Mouse (Mus musculus) hindbrain, embryonic 13.5 days (tissue): ENCODE measurements at regions not wholly inside any gene's neighbourhood (a gene's known extent, or its start where the extent isn't known, plus 50 kb on each side); places are given as distances from the start of the nearest gene placed in this dataset.
A peak's percentile ranks its signal among the peaks of the same experiment; 100 is the strongest.

Experiments used
- ATAC-seq: fragments of 200-750 bp; cut with Nextera tagmentation; 2 replicates; pipeline ENCODE4 v1.8.0; 2017; ENCODE audit warnings: moderate TSS enrichment; ENCODE audit not compliant: low FRiP score
- H3K27ac ChIP-seq: fragments of 300-500 bp; sonication (generic); 2 replicates; pipeline ENCODE4 v1.5.1; 2015; ENCODE audit warnings: inconsistent platforms, mild to moderate bottlenecking, moderate library complexity
- H3K27me3 ChIP-seq: fragments of 300-500 bp; sonication (generic); 2 replicates; pipeline ENCODE4 v1.6.1; 2015; ENCODE audit warnings: mild to moderate bottlenecking, inconsistent platforms
- H3K36me3 ChIP-seq: fragments of 300-500 bp; sonication (generic); 2 replicates; pipeline ENCODE4 v1.6.1; 2015; ENCODE audit warnings: mild to moderate bottlenecking, inconsistent platforms
- H3K4me1 ChIP-seq: fragments of 300-500 bp; sonication (generic); replicated peaks from 2 replicates; pipeline ENCODE4 v1.6.1; 2015; ENCODE audit warnings: inconsistent platforms
- H3K4me2 ChIP-seq: fragments of 300-500 bp; sonication (generic); 2 replicates; pipeline ENCODE4 v1.6.1; 2015; ENCODE audit warnings: inconsistent platforms, mild to moderate bottlenecking, moderate library complexity
- H3K4me3 ChIP-seq: fragments of 300-500 bp; sonication (generic); 2 replicates; pipeline ENCODE4 v1.5.1; 2015; ENCODE audit warnings: mild to moderate bottlenecking, inconsistent platforms
- H3K9ac ChIP-seq: fragments of 300-500 bp; sonication (generic); 2 replicates; pipeline ENCODE4 v1.6.1; 2015; ENCODE audit warnings: mild to moderate bottlenecking, inconsistent platforms
- H3K9me3 ChIP-seq: fragments of 300-500 bp; sonication (generic); 2 replicates; pipeline ENCODE4 v1.6.1; 2016; ENCODE audit warnings: inconsistent platforms
- WGBS: fragments of 180-500 bp; shearing (Covaris S2); methylation state at CpG from one replicate; pipeline ENCODE4 v1.1.7; 2015; 5-methylcytosine and 5-hydroxymethylcytosine counted together

DNA sequence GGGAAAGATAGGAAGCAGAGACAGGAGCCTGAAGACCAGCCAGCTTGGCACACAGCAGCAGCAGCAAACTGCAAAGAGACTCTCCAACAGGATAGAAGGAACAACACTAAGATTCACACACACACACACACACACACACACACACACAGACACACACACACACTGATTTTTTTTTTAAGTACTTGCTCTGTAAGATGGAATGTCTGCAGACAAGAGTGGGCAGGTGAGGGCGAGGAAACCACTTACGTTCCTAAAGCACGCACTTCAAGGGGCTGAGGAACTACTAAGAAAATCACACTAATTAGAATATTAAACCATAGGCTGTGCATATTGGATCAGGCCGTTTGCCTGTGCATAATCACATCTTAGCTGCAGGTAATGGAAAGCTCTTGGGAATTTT, 237.8 kb upstream of the Prok2 start:
- Histone ChIP-seq H3K4me2 (no peak overlapping the region), H3K4me3 (no peak overlapping the region), H3K36me3 (no peaks in the 10 kb centered on the region), H3K27me3 (0 out of 2 replicates have a peak, but pooled peaks cover 7% of the 10 kb centered on the region), H3K9ac (no peak overlapping the region), H3K4me1 (peaks cover 21% of the 10 kb centered on the region), H3K27ac (no peak overlapping the region), H3K9me3 (no peaks in the 10 kb centered on the region)
- 72% methylated on average over 4 of the region's 4 CpGs for WGBS
- ATAC-seq = no peak

DNA sequence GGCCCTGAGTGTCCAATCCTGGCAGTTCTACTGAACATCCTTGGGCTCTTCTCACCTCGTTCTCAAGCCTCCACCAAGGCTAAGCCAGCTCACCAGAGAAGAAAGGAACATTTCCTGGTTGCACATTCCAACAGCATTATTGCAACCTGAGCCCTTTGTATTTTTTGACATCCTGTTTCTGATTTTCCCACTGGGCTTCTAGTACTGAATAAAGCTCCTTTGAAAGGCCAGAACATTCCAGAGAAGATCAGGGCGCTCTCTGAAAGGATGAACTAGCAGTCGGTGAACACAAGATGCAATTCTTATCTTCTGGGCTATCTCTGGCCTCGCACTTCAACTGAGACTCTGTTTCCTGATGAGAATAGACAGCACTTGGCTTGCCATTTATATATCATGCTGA, 233.2 kb upstream of the Prok2 start:
- H3K27me3 ChIP-seq = 0 out of 2 replicates have a peak, but pooled peaks cover 13% of the 10 kb centered on the region
- WGBS = 62% methylated on average over 4 of the region's 4 CpGs
- H3K4me1 ChIP-seq = peaks cover 19% of the 10 kb centered on the region
- no peak for ATAC-seq
- H3K4me2 ChIP-seq = no peak overlapping the region
- no peaks in the 10 kb centered on the region for H3K36me3 ChIP-seq
- no peaks in the 10 kb centered on the region for H3K9me3 ChIP-seq
- H3K9ac ChIP-seq = no peak overlapping the region
- H3K4me3 ChIP-seq = no peak overlapping the region
- no peak overlapping the region for H3K27ac ChIP-seq

DNA sequence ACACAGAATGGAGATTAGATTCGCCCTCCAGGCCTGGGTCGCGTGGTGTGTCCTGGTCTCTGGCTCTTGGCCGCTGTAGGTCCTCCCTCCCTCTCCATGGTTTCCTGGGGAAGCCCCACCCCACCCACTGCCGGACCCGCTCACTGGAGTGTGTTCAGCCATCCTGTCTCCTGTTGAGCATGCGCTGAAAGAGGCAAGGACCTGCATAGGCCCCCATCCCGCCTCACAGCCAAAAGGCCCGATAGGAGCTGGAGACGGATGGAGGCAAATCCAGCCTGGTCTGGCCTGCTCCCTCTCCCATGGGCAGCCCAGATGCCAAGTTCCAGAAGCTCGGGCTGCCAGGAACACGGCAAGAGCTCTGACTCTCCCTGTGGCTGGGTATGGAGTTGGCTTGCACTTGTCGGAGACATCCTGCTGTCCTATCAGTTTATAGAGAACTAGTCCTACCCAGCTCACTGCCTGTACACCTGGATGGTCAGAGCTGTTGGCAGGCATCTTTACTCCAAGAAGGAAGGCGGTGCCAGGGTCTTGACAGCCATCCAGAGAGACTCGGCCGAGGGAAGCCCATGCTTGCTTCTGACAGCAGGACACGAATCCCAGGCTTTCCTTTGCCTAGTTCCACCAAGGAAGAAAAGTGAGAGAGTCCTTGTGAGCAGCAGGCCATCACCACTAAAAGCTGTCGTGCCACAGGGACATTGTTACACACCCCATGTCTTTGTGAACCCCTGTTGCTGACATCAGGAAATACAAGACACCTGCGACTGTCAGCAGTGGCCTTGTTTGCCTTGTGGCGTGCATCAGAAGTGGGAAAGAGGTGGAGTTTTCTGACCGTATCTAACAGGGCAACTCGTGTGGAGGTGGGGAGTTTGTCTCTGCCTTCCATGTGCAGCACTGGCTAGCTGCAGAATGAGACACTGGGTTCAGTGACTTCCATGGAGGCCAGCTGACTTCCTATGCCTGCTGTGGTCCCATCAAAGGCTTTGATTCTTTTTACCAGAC, 228.9 kb upstream of the Prok2 start:
- H3K27ac ChIP-seq = peak overlapping the region; percentile 19; the same call in 1 of the 2 replicates
- H3K4me3 ChIP-seq = no peak overlapping the region
- no peak overlapping the region for H3K4me2 ChIP-seq
- H3K4me1 ChIP-seq = peaks cover 16% of the 10 kb centered on the region
- H3K27me3 ChIP-seq = 0 out of 2 replicates have a peak, but pooled peaks cover 11% of the 10 kb centered on the region
- H3K9ac ChIP-seq = no peak overlapping the region
- H3K36me3 ChIP-seq = no peaks in the 10 kb centered on the region
- H3K9me3 ChIP-seq = no peaks in the 10 kb centered on the region
- WGBS = 74% methylated on average over 22 of the region's 22 CpGs
- ATAC-seq = peak; percentile 66

DNA sequence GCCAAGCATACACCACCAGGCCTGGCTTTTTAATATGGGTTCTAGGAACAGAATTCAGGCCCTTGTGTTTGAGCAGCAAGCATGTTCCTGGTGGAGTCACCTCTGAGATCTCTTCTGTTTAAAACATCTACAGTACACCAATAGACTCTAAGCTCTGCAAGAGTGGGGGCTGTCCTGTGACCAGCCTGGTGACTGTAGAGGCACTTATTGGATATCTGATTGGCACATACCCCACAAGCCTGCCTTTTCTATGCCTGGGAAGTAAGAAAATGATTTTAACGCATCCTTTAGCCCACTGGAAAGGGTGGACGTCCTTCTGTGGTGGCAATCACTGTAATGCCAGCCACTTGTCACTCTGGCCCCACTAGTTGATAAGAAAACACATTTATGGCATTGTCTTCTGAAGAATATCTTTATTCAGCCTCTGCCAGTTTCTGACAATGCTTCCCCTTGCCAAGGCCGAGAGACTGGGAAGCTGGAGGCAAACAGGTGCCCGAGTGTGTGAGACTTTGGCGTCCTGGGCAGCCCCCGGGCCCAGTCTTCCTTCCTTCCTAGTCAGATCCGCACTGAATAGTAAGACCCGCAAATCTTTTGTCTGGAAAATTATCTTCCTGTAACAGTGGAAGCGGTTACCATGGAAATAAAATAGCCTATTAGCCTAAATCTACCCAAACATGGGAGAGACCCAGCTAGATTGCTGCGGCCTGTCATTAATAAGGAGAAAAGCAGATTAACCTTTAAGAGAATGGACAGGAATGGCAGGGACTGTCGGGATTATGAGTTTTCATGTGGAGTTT, 228.0 kb upstream of the Prok2 start:
- Histone ChIP-seq H3K4me1 (peaks cover 12% of the 10 kb centered on the region), H3K27me3 (0 out of 2 replicates have a peak, but pooled peaks cover 10% of the 10 kb centered on the region), H3K9ac (no peak overlapping the region), H3K4me3 (no peak overlapping the region), H3K4me2 (no peak overlapping the region), H3K9me3 (no peaks in the 10 kb centered on the region), H3K27ac (peak overlapping the region; percentile 58; the same call in 1 of the 2 replicates), H3K36me3 (no peaks in the 10 kb centered on the region)
- peak; percentile 32; the same call in 1 of the 2 replicates for ATAC-seq
- 52% methylated on average over 11 of the region's 11 CpGs for WGBS

DNA sequence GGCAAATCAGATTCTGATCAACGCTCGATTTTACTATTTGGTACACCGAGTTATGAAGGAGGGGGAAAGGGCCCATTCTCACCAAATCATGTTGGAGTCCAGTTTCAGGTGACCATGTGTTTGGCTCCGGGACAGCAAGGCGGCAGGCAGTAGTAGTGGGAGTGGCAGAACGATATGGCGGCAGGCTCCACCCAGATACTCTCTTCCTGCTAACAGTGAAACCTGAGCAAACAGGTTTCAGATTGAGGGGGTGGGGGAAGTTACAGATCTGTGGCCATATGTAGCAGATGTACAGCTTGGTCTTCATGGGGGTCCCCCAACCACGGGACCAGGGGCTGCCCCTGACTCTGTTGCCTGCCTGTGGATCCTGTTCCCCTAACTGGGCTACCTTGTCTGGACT, 224.6 kb upstream of the Prok2 start:
- 93% methylated on average over 8 of the region's 8 CpGs for WGBS
- Histone ChIP-seq H3K27ac (no peak overlapping the region), H3K4me1 (peaks cover 12% of the 10 kb centered on the region), H3K27me3 (peaks cover 12% of the 10 kb centered on the region; the same call in 1 of the 2 replicates), H3K4me3 (no peak overlapping the region), H3K4me2 (no peak overlapping the region), H3K9ac (no peak overlapping the region), H3K9me3 (no peaks in the 10 kb centered on the region), H3K36me3 (no peaks in the 10 kb centered on the region)
- no peak for ATAC-seq

DNA sequence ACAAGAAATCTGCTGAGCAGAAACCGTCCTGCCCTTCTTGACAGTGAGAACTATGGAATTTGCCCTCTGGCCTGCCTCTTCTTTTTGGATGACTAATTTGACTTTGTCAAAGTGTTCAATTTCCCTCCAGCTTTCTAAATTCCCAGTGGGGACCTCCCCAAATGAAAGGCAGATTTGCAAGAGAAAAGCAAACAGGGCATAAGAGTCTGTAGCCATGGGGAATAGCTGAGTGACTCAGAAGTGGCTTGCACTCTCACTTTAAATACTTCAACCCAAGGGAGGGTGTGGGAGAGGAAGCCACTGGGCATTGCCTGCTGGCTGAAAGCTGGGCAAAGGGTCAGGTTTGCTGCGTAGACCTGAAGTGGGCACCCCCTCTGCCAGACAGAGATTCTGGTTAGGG, 220.7 kb upstream of the Prok2 start:
- ATAC-seq = no peak
- H3K4me1 ChIP-seq = no peaks in the 10 kb centered on the region; the same call in 1 of the 2 replicates

DNA sequence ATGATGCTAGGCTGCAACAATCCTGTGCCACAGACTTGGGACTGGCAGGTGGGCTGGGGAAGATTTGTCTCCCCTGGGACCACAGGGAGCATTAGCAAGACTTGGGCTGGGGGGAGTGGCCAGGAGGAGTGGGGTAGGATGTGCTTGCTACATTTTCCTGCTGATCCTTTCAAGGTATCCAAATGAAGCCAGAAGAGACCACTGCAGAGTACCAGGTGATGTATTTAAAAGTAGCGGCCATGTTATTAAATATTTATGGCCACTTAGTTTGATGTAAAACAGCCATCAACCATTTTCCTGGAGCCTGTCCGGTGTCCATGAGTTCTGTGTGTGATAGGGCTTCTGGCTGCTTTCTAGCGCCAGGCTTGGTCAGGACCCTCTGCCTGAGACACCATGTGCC, 220.3 kb upstream of the Prok2 start:
- no peak overlapping the region for H3K4me2 ChIP-seq
- no peak overlapping the region for H3K27ac ChIP-seq
- H3K4me3 ChIP-seq = no peak overlapping the region
- H3K27me3 ChIP-seq = peaks cover 26% of the 10 kb centered on the region
- 62% methylated on average over 3 of the region's 3 CpGs for WGBS
- ATAC-seq = no peak
- no peaks in the 10 kb centered on the region for H3K36me3 ChIP-seq
- H3K4me1 ChIP-seq = no peaks in the 10 kb centered on the region; the same call in 1 of the 2 replicates
- H3K9ac ChIP-seq = no peak overlapping the region
- H3K9me3 ChIP-seq = no peaks in the 10 kb centered on the region

More for the DNA sequence above, 220.7 kb upstream of the Prok2 start:
- Histone ChIP-seq H3K36me3 (no peaks in the 10 kb centered on the region), H3K27me3 (peaks cover 23% of the 10 kb centered on the region), H3K4me2 (no peak overlapping the region), H3K9me3 (no peaks in the 10 kb centered on the region), H3K27ac (no peak overlapping the region), H3K4me3 (no peak overlapping the region), H3K9ac (no peak overlapping the region)
- 43% methylated on average over 2 of the region's 2 CpGs for WGBS

DNA sequence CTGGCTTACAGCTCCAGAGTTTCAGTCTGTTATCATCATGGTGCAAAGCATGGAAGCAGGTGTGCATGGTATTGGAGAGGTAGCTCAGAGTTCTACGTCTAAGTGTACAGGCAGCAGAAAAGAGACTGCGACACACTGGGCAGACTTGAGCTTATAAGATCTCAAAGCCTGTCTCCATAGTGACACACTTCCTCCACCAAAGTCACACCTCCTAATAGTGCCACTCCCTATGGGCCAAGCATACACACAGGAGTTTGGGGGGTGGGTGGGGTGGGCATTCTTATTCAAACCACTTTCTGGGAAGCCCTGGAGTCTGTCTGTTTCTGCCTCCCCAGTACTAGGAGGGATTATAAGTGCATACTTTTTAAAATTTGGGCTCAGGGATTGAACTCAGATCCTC, 219.5 kb upstream of the Prok2 start:
- no peak for ATAC-seq
- H3K36me3 ChIP-seq = no peaks in the 10 kb centered on the region
- H3K27ac ChIP-seq = no peak overlapping the region
- H3K4me3 ChIP-seq = no peak overlapping the region
- H3K9me3 ChIP-seq = no peaks in the 10 kb centered on the region
- H3K4me1 ChIP-seq = no peaks in the 10 kb centered on the region
- H3K4me2 ChIP-seq = no peak overlapping the region
- H3K9ac ChIP-seq = no peak overlapping the region
- peaks cover 27% of the 10 kb centered on the region for H3K27me3 ChIP-seq
- WGBS = 90% methylated on average over 2 of the region's 2 CpGs

DNA sequence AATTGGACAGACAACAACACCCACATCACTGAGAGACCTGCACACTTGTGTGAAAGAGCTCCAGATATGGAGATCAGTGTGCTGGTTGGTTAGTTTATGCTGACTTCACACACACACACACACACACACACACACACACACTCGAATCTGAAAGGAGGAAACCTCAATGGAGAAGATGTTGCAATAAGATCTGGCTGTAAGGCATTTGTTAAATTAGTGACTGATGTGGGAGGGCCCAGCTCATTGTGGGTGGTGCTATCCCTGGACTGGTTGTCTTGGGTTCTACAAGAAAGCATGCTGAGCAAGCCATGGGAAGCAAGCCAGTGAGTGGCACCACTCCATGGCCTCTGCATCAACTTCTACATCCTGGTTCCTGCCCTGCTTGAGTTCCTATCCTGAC, 216.8 kb upstream of the Prok2 start:
- WGBS = 82% methylated on average over 1 of the region's 1 CpGs
- Histone ChIP-seq H3K4me2 (no peak overlapping the region), H3K36me3 (no peaks in the 10 kb centered on the region), H3K9ac (no peak overlapping the region), H3K9me3 (no peaks in the 10 kb centered on the region), H3K27ac (no peak overlapping the region), H3K27me3 (peaks cover 38% of the 10 kb centered on the region), H3K4me1 (peaks cover 11% of the 10 kb centered on the region), H3K4me3 (no peak overlapping the region)
- ATAC-seq = no peak

DNA sequence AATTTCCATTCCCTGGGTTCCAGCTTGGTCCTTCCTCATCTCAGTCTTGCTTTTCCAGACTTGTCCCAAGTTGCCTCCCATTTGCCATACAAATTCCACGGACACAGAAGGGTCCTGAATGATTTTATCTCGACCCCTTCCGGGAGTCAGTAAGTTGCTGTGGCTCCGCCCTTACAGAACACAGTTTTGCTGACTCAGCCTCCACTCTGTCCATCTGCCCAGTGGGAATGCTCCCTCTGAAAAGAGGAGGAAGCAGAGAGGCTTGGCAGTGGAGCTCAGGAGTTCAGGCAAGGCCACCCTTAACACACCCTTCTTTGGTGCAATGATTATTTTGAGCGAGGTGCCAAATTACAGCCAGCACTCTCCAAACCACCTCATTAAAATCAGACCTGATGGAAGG, 213.9 kb upstream of the Prok2 start:
- H3K4me2 ChIP-seq = no peak overlapping the region

DNA sequence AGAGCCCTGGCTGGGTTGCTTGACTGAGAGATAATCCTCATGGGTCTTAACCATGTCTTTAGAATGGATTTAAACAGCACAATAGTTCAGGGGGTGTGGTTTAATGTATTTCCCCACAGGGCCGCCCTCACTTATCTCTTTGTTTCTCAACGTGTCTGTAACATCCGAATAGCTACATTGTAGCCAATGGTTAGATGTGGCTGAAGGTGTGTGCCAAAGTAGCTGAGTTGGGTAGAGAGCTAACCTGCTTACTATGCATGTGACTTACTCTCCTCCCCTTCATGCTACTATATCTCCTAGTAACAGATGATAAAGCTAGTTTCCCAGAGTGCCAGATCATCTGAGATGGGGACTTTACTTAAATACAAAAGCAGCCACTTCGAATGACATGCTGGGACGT, 213.2 kb upstream of the Prok2 start:
- Histone ChIP-seq H3K4me2 (no peak overlapping the region), H3K27me3 (peaks cover 30% of the 10 kb centered on the region), H3K4me3 (no peak overlapping the region), H3K36me3 (no peaks in the 10 kb centered on the region), H3K4me1 (peaks cover 11% of the 10 kb centered on the region), H3K9me3 (no peaks in the 10 kb centered on the region), H3K9ac (no peak overlapping the region), H3K27ac (no peak overlapping the region)
- WGBS = 55% methylated on average over 5 of the region's 5 CpGs
- no peak for ATAC-seq

More for the DNA sequence above, 213.9 kb upstream of the Prok2 start:
- no peak for ATAC-seq
- peaks cover 30% of the 10 kb centered on the region for H3K27me3 ChIP-seq
- H3K9ac ChIP-seq = no peak overlapping the region
- WGBS = 65% methylated on average over 5 of the region's 5 CpGs
- no peaks in the 10 kb centered on the region for H3K9me3 ChIP-seq
- no peak overlapping the region for H3K27ac ChIP-seq
- H3K4me1 ChIP-seq = peaks cover 11% of the 10 kb centered on the region
- H3K4me3 ChIP-seq = no peak overlapping the region
- H3K36me3 ChIP-seq = no peaks in the 10 kb centered on the region

DNA sequence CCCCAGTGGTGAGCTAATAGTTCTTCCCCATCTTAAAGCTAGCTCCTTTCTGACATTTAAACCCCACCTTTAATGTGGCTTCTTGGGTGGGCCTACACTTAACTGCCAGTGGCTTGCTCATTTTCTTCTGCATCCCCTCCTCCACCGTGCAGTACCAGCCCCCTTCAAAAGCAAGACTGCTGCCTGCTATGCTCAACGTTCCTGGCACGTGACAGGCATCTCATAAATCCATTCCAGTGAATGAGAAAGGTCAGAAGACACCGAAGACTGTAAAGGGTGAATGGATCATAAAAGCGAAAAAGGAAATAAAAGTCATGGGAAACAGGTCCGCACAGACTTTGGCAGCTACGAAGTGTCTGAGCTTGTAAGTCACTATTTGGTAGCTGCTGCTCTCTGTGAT, 212.8 kb upstream of the Prok2 start:
- H3K4me2 ChIP-seq = no peak overlapping the region

More for the DNA sequence above, 212.8 kb upstream of the Prok2 start:
- ATAC-seq = no peak
- no peak overlapping the region for H3K4me3 ChIP-seq
- H3K9ac ChIP-seq = no peak overlapping the region
- H3K27me3 ChIP-seq = peaks cover 29% of the 10 kb centered on the region
- no peak overlapping the region for H3K27ac ChIP-seq
- 57% methylated on average over 7 of the region's 7 CpGs for WGBS
- H3K4me1 ChIP-seq = peaks cover 15% of the 10 kb centered on the region
- H3K36me3 ChIP-seq = no peaks in the 10 kb centered on the region
- H3K9me3 ChIP-seq = no peaks in the 10 kb centered on the region
